Mouse (Mus musculus): ENCODE data around the gene Ttyh3. TPM values are rescaled to one million over a fixed set of nuclear protein-coding genes. Genes with fewer than 3 reads are reported as not detected.

The Ttyh3 gene
- total and polyA plus RNA-seq, 3 experiments = 5.9 to 35.7 TPM; not detected in 1

- peak; percentile 94 for DNase-seq (ENCODE audit: low read depth, low spot score)
- H3K27me3 ChIP-seq (ENCODE audit: control insufficient read depth in 1 of 2, insufficient read depth in 2 of 2, low read length in 2 of 2) = no peaks in the 10 kb centered on the region
- peak overlapping the region; percentile 11 to 27 for H3K4me3 ChIP-seq (ENCODE audit: control insufficient read depth in 1 of 2, insufficient read depth in 1 of 2, low read depth in 2 of 2, low read length in 2 of 2)
- H3K27ac ChIP-seq (ENCODE audit: control insufficient read depth, low read depth, low read length) = peak overlapping the region; percentile 66
- H3K36me3 ChIP-seq (ENCODE audit: control insufficient read depth in 1 of 2, insufficient read depth in 2 of 2, low read length in 2 of 2) = peaks cover 0 to 27% of the 10 kb centered on the region in 2 experiments; a peak in 2 of 4 replicates
- H3K79me2 ChIP-seq (ENCODE audit: control insufficient read depth, insufficient read depth, low read length, poor library complexity) = peaks cover 4% of the 10 kb centered on the region; the same call in 1 of the 2 replicates
- H3K9me3 ChIP-seq (replicated peaks; ENCODE audit: insufficient read depth, low read length) = no peaks in the 10 kb centered on the region
- H3K9ac ChIP-seq (ENCODE audit: control insufficient read depth, low read depth, low read length, poor library complexity, severe bottlenecking) = peak overlapping the region; percentile 49
- peaks cover 11 to 40% of the 10 kb centered on the region in 2 experiments for H3K4me1 ChIP-seq (ENCODE audit: control insufficient read depth in 1 of 2, insufficient read depth in 2 of 2, low read length in 2 of 2)
- TF ChIP-seq USF1 (IDR thresholded peaks at IDR 0.05; ENCODE audit: low read depth, low read length) = peak; percentile 75
- TF ChIP-seq ZC3H11A (IDR thresholded peaks at IDR 0.05; ENCODE audit: low read depth, low read length) = no peak
- no peak for TF ChIP-seq CHD1 (IDR thresholded peaks at IDR 0.05; ENCODE audit: low read depth, low read length)
- TF ChIP-seq EP300 (IDR thresholded peaks at IDR 0.05; ENCODE audit: low read depth in 1 of 2, low read length in 2 of 2) = peak; percentile 91 to 97
- TF ChIP-seq SMC3 (IDR thresholded peaks at IDR 0.05; ENCODE audit: low read depth, low read length) = 0 out of 2 replicates have a peak, but pooled peaks have one; percentile 8
- peak; percentile 94 for TF ChIP-seq RCOR1 (IDR thresholded peaks at IDR 0.05; ENCODE audit: low read depth, low read length)
- no peak; the same call in 1 of the 2 replicates for TF ChIP-seq ZMIZ1 (IDR thresholded peaks at IDR 0.05; ENCODE audit: low read depth, low read length)
- TF ChIP-seq TAL1 (IDR thresholded peaks at IDR 0.05; ENCODE audit: low read length) = peak; percentile 98
- peak; percentile 81; the same call in 1 of the 2 replicates for TF ChIP-seq MYC (IDR thresholded peaks at IDR 0.05; ENCODE audit: low read depth, low read length)
- no peak; the same call in none of the 2 replicates for TF ChIP-seq BHLHE40 (IDR thresholded peaks at IDR 0.05; ENCODE audit: borderline replicate concordance, low read depth, low read length)
- no peak for TF ChIP-seq RAD21 (IDR thresholded peaks at IDR 0.05; ENCODE audit: low read depth, low read length)
- 0 out of 2 replicates have a peak, but pooled peaks have one; percentile 41 for TF ChIP-seq TBP (IDR thresholded peaks at IDR 0.05; ENCODE audit: low read depth, low read length)
- no peak for TF ChIP-seq USF2 (IDR thresholded peaks at IDR 0.05; ENCODE audit: borderline replicate concordance in 1 of 2, insufficient read depth in 1 of 2, low read depth in 1 of 2, low read length in 2 of 2)
- TF ChIP-seq ZNF384 (IDR thresholded peaks at IDR 0.05; ENCODE audit: low read depth, low read length) = no peak
- TF ChIP-seq MXI1 (IDR thresholded peaks at IDR 0.05; ENCODE audit: low read depth, low read length) = peak; percentile 93
- TF ChIP-seq ELF1 (IDR thresholded peaks at IDR 0.05; ENCODE audit: low read depth, low read length) = no peak; the same call in 1 of the 2 replicates
- TF ChIP-seq POLR2AphosphoS5 (IDR thresholded peaks at IDR 0.05; ENCODE audit: borderline replicate concordance, low read depth, low read length) = no peak
- TF ChIP-seq SIN3A (IDR thresholded peaks at IDR 0.05; ENCODE audit: low read length) = peak; percentile 83
- peak; percentile 83 for TF ChIP-seq MAX (IDR thresholded peaks at IDR 0.05; ENCODE audit: low read length)
- TF ChIP-seq MYB (IDR thresholded peaks at IDR 0.05; ENCODE audit: low read depth, low read length) = peak; percentile 21; the same call in 1 of the 2 replicates
- TF ChIP-seq CHD2 (IDR thresholded peaks at IDR 0.05; ENCODE audit: low read length) = peak; percentile 40; the same call in 1 of the 2 replicates
- no peak for TF ChIP-seq POLR2AphosphoS2 (IDR thresholded peaks at IDR 0.05; ENCODE audit: low read length)
- TF ChIP-seq ETS1 (IDR thresholded peaks at IDR 0.05; ENCODE audit: low read depth, low read length) = peak; percentile 100
- peak; percentile 90 for TF ChIP-seq GATA1 (IDR thresholded peaks at IDR 0.05; ENCODE audit: low read depth, low read length)
- TF ChIP-seq E2F4 (IDR thresholded peaks at IDR 0.05; ENCODE audit: borderline replicate concordance, low read depth, low read length) = no peak
- no peak for TF ChIP-seq NELFE (IDR thresholded peaks at IDR 0.05; ENCODE audit: low read depth, low read length)
- TF ChIP-seq MEF2A (IDR thresholded peaks at IDR 0.05; ENCODE audit: extremely low read depth, insufficient replicate concordance, low read depth, low read length, poor library complexity, severe bottlenecking) = 0 out of 2 replicates have a peak, but pooled peaks have one; percentile 74
- TF ChIP-seq HCFC1 (IDR thresholded peaks at IDR 0.05; ENCODE audit: low read depth, low read length) = no peak; the same call in 1 of the 2 replicates
- peak; percentile 100 for TF ChIP-seq TCF12 (IDR thresholded peaks at IDR 0.05; ENCODE audit: low read depth, low read length)
- peak; percentile 99 for TF ChIP-seq MAZ (IDR thresholded peaks at IDR 0.05; ENCODE audit: low read depth, low read length)
- no peak for TF ChIP-seq POLR2A (IDR thresholded peaks at IDR 0.05; ENCODE audit: control insufficient read depth in 1 of 2, insufficient read depth in 1 of 2, low read depth in 1 of 2, low read length in 2 of 2, poor library complexity in 1 of 2)
- TF ChIP-seq JUND (IDR thresholded peaks at IDR 0.05; ENCODE audit: low read depth, low read length) = no peak
- no peak for TF ChIP-seq ZKSCAN1 (IDR thresholded peaks at IDR 0.05; ENCODE audit: low read depth, low read length)
- peak; percentile 56; the same call in 1 of the 2 replicates for TF ChIP-seq MAFK (IDR thresholded peaks at IDR 0.05; ENCODE audit: borderline replicate concordance, low read depth, low read length)
- no peak for TF ChIP-seq KAT2A (conservative IDR thresholded peaks at IDR 0.05; ENCODE audit: low read depth, low read length)
- TF ChIP-seq CTCF (IDR thresholded peaks at IDR 0.05 in 2 of 3, conservative IDR thresholded peaks at IDR 0.05 in 1 of 3; ENCODE audit: control insufficient read depth in 1 of 3, insufficient read depth in 1 of 3, low read depth in 2 of 3, low read length in 3 of 3, poor library complexity in 1 of 3, severe bottlenecking in 1 of 3) = no peak
- no peak for TF ChIP-seq UBTF (IDR thresholded peaks at IDR 0.05; ENCODE audit: borderline replicate concordance, insufficient read depth, low read depth, low read length)
These were observed 4.1 kb downstream of the Ttyh3 start for GRCm38 (mm10) chr5:140644702-140645201.
